Mouse (Mus musculus): ENCODE data around the gene Ppfia4. TPM values are rescaled to one million over a fixed set of nuclear protein-coding genes. Genes with fewer than 3 reads are reported as not detected.
"Not testable (repeated sequence)": the region's sequence is repeated elsewhere in the genome, so short reads cannot be mapped to it uniquely, and the experiment has no call there.

Ppfia4 gene
- total RNA-seq, 2 experiments from 2014 or later = 84.9 to 97.0 TPM

GRCm38 (mm10) chr1:134274483-134274920 is 58.2 kb downstream of the Ppfia4 start:
- no peak for DNase-seq (ENCODE audit: low spot score in 2 of 2)

DNA sequence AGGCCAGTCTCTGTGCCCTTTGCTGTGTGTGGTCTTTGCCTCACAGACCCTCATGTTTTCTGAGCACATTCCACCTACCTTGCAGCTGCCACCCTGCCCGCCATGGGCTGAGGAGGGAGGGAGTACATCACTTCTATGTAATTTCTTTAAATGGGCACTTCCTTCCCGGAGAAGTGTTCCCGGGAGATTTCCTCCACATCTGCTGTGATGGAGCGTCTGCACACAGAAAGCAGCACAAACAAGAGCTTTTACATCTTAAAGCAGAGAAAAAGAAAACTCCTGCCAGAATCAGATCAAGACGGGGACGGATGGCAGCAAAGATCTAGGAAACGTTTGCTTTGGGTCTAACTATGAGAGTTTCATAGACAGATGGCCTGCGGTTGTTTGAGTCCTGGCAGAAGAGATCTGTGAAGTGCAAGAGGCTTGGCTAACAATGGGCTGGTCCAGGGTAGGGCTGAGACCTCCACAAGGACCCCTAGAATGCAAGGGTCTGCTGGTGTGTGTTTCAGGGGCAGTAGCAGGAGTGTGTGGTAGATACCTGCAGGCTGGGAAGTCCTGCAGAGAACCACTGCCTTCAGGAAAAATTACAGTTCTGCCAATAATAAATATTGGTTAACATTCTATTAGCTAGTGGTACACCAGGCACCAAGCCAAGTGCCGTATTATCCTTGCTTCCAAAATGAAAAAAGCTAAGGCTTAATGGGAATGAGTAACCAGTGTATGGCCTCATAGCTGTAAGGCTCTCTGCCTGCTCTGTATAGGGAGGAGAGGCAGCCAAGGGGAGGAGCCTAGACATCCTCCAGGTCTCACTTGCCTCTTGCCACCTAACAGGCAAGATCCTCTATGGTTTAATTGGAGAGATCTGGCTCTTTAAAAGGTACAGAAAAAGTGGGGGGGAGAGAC is 59.0 kb downstream of the Ppfia4 start:
- DNase-seq (ENCODE audit: low spot score in 2 of 2) = peak; percentile 40 to 44

GRCm38 (mm10) chr1:134272754-134273250 is 59.9 kb downstream of the Ppfia4 start:
- no peak for DNase-seq (ENCODE audit: low spot score in 2 of 2)

DNA sequence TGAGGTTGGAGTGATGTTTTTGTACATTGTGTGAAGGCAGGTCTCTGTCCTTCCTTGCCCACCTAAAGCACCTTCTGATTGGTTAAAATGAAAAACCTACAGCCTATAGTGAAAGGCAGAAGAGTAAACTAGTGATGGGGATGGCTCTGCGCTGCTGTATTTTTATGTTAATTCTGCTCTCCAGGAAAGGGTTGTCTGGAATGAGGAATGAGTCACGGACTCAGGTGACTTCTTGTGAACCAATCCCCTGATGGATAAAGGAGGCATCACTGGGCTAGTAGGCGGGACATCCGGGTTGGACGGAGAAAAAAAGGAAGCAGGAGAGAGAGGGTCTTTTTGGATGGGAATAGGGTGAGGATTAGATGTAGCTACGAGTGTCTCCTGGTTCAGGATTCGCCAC is 62.7 kb downstream of the Ppfia4 start:
- no peak for DNase-seq (ENCODE audit: low spot score in 2 of 2)

- no peak for DNase-seq (ENCODE audit: low spot score in 2 of 2)
Measured at GRCm38 (mm10) chr1:134265797-134266196, 66.9 kb downstream of the Ppfia4 start.

DNA sequence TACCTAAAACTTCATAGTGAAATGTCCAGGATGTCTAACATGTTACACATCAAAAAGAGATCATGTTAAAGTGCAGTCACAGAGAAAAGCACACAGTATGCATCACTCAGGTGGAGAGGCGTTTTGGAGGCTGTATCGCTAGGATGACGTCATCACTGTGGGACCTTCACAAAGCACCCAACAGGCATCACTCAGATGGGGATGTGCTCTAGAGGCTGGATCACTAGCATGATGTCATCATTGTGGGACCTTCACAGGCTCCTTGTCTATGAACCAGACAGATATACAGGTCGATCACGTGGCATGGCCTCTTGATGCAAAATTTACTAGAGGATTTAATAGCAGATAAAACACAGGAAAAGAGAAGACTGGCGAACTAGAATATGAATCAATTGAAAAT is 68.4 kb downstream of the Ppfia4 start:
- DNase-seq (ENCODE audit: low spot score in 2 of 2) = no peak

DNA sequence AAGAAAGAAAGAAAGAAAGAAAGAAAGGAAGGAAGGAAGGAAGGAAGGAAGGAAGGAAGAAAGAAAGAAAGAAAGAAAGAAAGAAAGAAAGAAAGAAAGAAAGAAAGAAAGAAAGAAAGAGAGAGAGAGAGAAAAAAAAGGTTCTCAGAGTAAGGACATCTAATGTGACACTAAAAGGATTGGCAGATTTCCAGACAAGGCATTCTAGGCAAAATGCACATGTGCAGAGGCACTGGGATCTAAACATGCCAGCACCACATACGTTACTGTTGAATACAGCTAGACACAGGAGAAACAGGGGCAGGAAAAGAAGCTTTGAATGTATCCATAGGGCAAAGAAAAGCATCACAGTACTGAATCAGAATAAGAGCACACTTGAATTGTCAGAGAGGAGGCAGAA is 83.0 kb downstream of the Ppfia4 start:
- not testable (repeated sequence) for DNase-seq (ENCODE audit: low spot score in 2 of 2)

Other genes with a start within 250 kb of the Ppfia4 start
- gene Chit1, start 221.7 kb downstream of the Ppfia4 start, total RNA-seq (2021) = under 1 TPM; 0.51 to 0.53 TPM
- 1 to 10 TPM; 5.4 to 6.5 TPM for gene Chil1, start 150.8 kb downstream of the Ppfia4 start, total RNA-seq (2021)
- not detected for gene Mybph, start 139.5 kb downstream of the Ppfia4 start, total RNA-seq (2021)
- gene Adora1, start 97.5 kb downstream of the Ppfia4 start, total RNA-seq (2021) = 100 to 1,000 TPM; 162 to 169 TPM
- not detected for gene Myog, start 42.9 kb downstream of the Ppfia4 start, total RNA-seq (2021)
- 100 to 1,000 TPM in 1 of 2 experiments, 10 to 100 TPM in 1; 96.2 to 104 TPM for gene Tmem183a, start 29.1 kb upstream of the Ppfia4 start, total RNA-seq (2021)
- gene 4933406M09Rik, start 53.0 kb upstream of the Ppfia4 start, total RNA-seq (2021) = not detected
- gene Cyb5r1, start 72.6 kb upstream of the Ppfia4 start, total RNA-seq (2021) = 10 to 100 TPM; 23.6 to 30.5 TPM
- gene Adipor1, start 82.5 kb upstream of the Ppfia4 start, total RNA-seq (2021) = 10 to 100 TPM; 60.6 to 63.8 TPM
- 10 to 100 TPM; 37.7 to 39.5 TPM for gene Klhl12, start 122.6 kb upstream of the Ppfia4 start, total RNA-seq (2021)
- 10 to 100 TPM; 28.9 to 33.9 TPM for gene Rabif, start 161.7 kb upstream of the Ppfia4 start, total RNA-seq (2021)
- not detected for gene Mgat4e, start 216.8 kb upstream of the Ppfia4 start, total RNA-seq (2021)
- 10 to 100 TPM; 74.6 to 75.4 TPM for gene Kdm5b, start 227.2 kb upstream of the Ppfia4 start, total RNA-seq (2021)